Mouse (Mus musculus) midbrain, postnatal 0 days (tissue): ENCODE data around the gene Olfr1378. TPM values are rescaled to one million over a fixed set of nuclear protein-coding genes. Genes with fewer than 3 reads are reported as not detected.
A peak's percentile ranks its signal among the peaks of the same experiment; 100 is the strongest.

Experiments
- ATAC-seq: fragments of 200-750 bp; cut with Nextera tagmentation; 2 replicates; pipeline ENCODE4 v1.8.0; 2017; ENCODE audit warnings: moderate number of reproducible peaks, mild to moderate bottlenecking, moderate TSS enrichment, moderate library complexity; ENCODE audit not compliant: low FRiP score
- DNase-seq: peaks from one replicate; pipeline ENCODE4 v3.0.0-alpha.2; 2015; ENCODE audit warnings: low spot score
- H3K27ac ChIP-seq: fragments of 300-500 bp; sonication (generic); 2 replicates; pipeline ENCODE4 v1.5.1; 2014; ENCODE audit warnings: low read depth, mild to moderate bottlenecking, low read length, mixed read lengths
- H3K27me3 ChIP-seq: fragments of 300-500 bp; sonication (generic); 2 replicates; pipeline ENCODE4 v1.6.1; 2014; ENCODE audit warnings: low read length, control low read depth, mixed read lengths; ENCODE audit not compliant: insufficient read depth
- H3K36me3 ChIP-seq: fragments of 300-500 bp; sonication (generic); 2 replicates; pipeline ENCODE4 v1.6.1; 2014; ENCODE audit warnings: low read length, control low read depth, mixed read lengths; ENCODE audit not compliant: insufficient read depth
- H3K4me1 ChIP-seq: fragments of 300-500 bp; sonication (generic); 2 replicates; pipeline ENCODE4 v1.6.1; 2014; ENCODE audit warnings: mild to moderate bottlenecking, control low read depth, antibody characterized with exemption, low read length, mixed read lengths; ENCODE audit not compliant: insufficient read depth
- H3K4me2 ChIP-seq: fragments of 300-500 bp; sonication (generic); 2 replicates; pipeline ENCODE4 v1.6.1; 2014; ENCODE audit warnings: low read depth, mild to moderate bottlenecking, low read length, mixed read lengths; ENCODE audit not compliant: poor library complexity, severe bottlenecking
- H3K4me3 ChIP-seq: fragments of 300-500 bp; sonication (generic); 2 replicates; pipeline ENCODE4 v1.5.1; 2014; ENCODE audit warnings: low read depth, mild to moderate bottlenecking, low read length, moderate library complexity
- H3K9ac ChIP-seq: fragments of 300-500 bp; sonication (generic); replicated peaks from 2 replicates; pipeline ENCODE4 v1.6.1; 2014; ENCODE audit warnings: mild to moderate bottlenecking, low read length, moderate library complexity, mixed read lengths; ENCODE audit not compliant: poor library complexity, severe bottlenecking
- H3K9me3 ChIP-seq: fragments of 300-500 bp; sonication (generic); 2 replicates; pipeline ENCODE4 v1.6.1; 2016; ENCODE audit warnings: low read length, control low read depth
- CTCF ChIP-seq: IDR thresholded peaks from 2 replicates; pipeline ENCODE4 v1.5.1; 2016; ENCODE audit warnings: antibody characterized with exemption, mild to moderate bottlenecking
- WGBS: fragments of 180-500 bp; shearing (Covaris S2); extraction: QIAGEN DNeasy Blood & Tissue Kit; methylation state at CpG from one replicate; pipeline ENCODE4 v1.1.7; 2014; 5-methylcytosine and 5-hydroxymethylcytosine counted together
- polyA plus RNA-seq: library from polyadenylated mRNA; unstranded; fragments of >200 nt; fragmentation: Nextera tagmentation; extraction: Ambion mirVana; gene quantifications from 2 replicates; pipeline ENCODE4 v1.2.1, GENCODE M21; 2015
- total RNA-seq: library from RNA; depleted of rRNA; stranded (reverse); fragments of >200 nt; gene quantifications from 2 replicates; pipeline ENCODE4 v1.2.3, GENCODE M21; 2014

Olfr1378 gene
- total and polyA plus RNA-seq, 2 experiments from 2014 or later = 0.16 TPM; not detected in 1

DNA sequence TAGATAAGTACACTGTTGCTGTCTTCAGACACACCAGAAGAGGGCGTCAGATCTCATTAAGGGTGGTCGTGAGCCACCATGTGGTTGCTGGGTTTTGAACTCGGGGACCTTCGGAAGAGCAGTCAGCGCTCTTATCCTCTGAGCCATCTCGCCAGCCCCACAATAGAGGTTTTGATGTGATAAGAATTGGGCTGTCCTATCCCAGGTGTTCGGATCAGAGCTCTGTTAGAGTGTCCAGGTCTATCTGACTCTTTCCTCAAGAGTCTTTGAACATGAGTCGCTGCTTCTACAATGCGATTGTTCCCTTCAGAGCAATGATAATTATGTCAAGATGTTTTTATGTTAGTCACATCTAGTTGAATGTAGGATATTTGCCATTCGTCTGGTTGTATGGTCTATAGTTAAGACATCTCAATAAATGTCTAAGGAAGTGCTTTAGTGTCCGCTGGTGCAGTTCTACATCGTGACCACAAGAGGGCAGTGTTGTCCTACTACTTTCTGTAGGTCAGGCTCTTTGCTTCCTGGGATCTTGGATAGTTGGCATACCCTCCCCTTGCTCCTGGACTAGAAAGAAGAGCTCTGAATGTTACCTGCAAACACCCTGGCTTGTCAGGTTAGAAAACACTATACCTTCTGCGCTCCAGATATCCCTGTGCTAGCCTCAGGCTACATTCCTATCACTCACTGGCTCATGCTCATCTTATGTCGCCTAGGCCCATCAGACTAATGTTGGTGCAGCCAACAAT lies 26.5 kb upstream of the Olfr1378 start:
- no peak overlapping the region for H3K4me3 ChIP-seq
- no peaks in the 10 kb centered on the region for H3K9me3 ChIP-seq
- H3K4me2 ChIP-seq = no peak overlapping the region
- DNase-seq = peak; percentile 85
- H3K9ac ChIP-seq = no peak overlapping the region
- peak; percentile 34; the same call in 1 of the 2 replicates for ATAC-seq
- no peaks in the 10 kb centered on the region for H3K4me1 ChIP-seq
- TF ChIP-seq CTCF = peak; percentile 97
- 35% methylated on average over 14 of the region's 14 CpGs for WGBS
- no peaks in the 10 kb centered on the region for H3K27me3 ChIP-seq
- no peaks in the 10 kb centered on the region for H3K36me3 ChIP-seq
- H3K27ac ChIP-seq = no peak overlapping the region

DNA sequence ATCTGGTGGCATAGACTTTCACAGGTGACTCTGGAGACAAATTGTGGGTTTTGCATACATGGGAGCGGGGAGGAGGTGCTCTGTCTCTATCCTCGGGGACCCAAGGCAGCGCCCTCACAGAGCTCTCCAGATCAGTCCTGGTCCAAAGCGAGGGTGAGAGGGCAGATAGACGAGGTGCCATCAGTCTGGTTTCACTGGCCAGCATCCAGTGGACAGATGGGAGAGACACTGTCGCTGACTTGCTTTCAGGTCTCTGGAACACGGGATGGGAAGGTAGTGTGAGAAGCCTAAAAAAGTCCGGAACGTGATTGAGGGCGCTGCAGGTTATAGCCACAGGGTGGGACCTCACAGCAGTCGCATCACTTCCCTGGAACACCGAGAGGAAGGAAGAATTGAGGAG lies 23.9 kb upstream of the Olfr1378 start:
- no peaks in the 10 kb centered on the region for H3K27me3 ChIP-seq
- no peak overlapping the region for H3K27ac ChIP-seq
- ATAC-seq (no peak), DNase-seq (no peak)
- no peaks in the 10 kb centered on the region for H3K36me3 ChIP-seq
- no peaks in the 10 kb centered on the region for H3K9me3 ChIP-seq
- 73% methylated on average over 12 of the region's 12 CpGs for WGBS
- H3K4me1 ChIP-seq = no peaks in the 10 kb centered on the region
- no peak overlapping the region for H3K4me3 ChIP-seq
- H3K9ac ChIP-seq = no peak overlapping the region
- TF ChIP-seq CTCF = no peak
- no peak overlapping the region for H3K4me2 ChIP-seq

DNA sequence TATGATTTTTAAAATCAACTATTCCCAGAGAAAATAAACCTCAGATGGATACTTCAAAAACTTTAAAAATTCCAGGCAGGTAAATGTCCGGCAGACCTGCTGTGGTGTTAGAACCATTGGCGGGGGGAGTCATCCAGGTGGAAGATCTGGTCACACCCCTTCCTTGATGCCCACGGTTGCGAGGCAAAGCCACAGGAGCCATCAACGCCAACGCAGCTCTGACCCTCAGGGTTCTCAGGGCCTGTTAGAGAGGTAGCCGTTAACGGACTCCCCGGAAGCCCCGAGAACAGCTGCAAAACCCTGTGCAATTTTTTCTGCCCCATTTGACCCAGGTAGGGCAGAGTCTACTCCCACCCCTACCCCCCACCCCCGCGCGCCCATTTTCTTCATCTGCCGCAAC lies 22.8 kb upstream of the Olfr1378 start, which contains the start of gene 4933414I15Rik:
Gene 4933414I15Rik, minus strand, starts transcription at position 260 of the 400 bp plus-strand sequence.
- no peaks in the 10 kb centered on the region for H3K36me3 ChIP-seq
- no peak for DNase-seq
- no peak within 1 kb of the TSS for H3K27ac ChIP-seq
- no peaks in the 10 kb centered on the region for H3K27me3 ChIP-seq
- no peak for TF ChIP-seq CTCF
- no peak for ATAC-seq
- no peak within 1 kb of the TSS for H3K4me2 ChIP-seq
- H3K4me3 ChIP-seq = no peak within 1 kb of the TSS
- no peaks in the 10 kb centered on the region for H3K9me3 ChIP-seq
- 84% methylated on average over 14 of the region's 14 CpGs for WGBS
- H3K4me1 ChIP-seq = no peaks in the 10 kb centered on the region
- no peak within 1 kb of the TSS for H3K9ac ChIP-seq

DNA sequence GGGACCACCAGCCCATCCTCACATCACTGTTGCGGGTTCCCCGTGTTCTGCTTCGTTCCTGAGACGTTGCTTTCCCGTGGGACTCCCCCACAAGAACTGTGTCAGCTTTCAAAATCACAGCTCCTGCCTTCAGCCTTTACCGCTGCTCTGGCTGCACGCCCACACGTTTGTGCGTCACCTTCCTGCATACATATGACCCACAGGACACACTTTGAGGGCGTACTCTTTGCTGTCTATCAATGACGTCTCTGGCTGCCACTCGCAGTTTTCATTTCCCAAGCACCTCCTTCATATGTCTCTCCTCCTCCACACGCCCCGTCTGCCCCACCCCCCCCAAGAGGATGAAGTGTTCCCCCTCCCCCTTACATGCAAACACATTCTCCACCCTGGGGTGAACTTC lies 14.0 kb upstream of the Olfr1378 start:
- DNase-seq = no peak
- WGBS = 75% methylated on average over 14 of the region's 14 CpGs

DNA sequence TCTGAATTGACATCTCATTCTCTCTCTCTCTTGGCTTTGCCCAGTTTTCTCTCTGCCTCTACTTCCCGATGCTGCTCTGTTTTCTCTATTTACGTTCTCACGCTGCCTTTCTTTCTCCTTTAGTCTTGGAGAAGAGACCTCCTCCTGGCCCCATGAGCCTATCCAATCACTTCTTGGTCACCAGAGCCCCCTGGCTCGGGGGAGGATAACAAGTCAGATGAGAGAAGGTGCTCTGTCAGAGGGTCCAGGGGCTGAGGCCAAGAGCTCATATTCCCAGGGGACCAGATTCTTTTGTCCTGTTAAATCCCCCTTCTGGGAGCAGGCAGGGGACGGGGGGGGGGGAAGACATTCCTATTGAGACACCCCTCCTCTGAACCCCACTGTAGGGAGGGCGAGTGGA lies 12.7 kb upstream of the Olfr1378 start, which contains the start of gene Prop1:
Gene Prop1, minus strand, starts transcription at position 101 of the 400 bp plus-strand sequence.
- DNase-seq (no peak), ATAC-seq (no peak)
- H3K9me3 ChIP-seq = no peaks in the 10 kb centered on the region
- no peak within 1 kb of the TSS for H3K27ac ChIP-seq
- no peak within 1 kb of the TSS for H3K4me3 ChIP-seq
- no peak within 1 kb of the TSS for H3K4me2 ChIP-seq
- no peaks in the 10 kb centered on the region for H3K4me1 ChIP-seq
- no peak within 1 kb of the TSS for H3K9ac ChIP-seq
- no peaks in the 10 kb centered on the region for H3K27me3 ChIP-seq
- H3K36me3 ChIP-seq = no peaks in the 10 kb centered on the region
- 74% methylated on average over 6 of the region's 6 CpGs for WGBS
- no peak for TF ChIP-seq CTCF

More for the DNA sequence above, 14.0 kb upstream of the Olfr1378 start:
- Histone ChIP-seq H3K4me2 (no peak overlapping the region), H3K4me1 (no peaks in the 10 kb centered on the region), H3K9me3 (no peaks in the 10 kb centered on the region), H3K9ac (no peak overlapping the region), H3K4me3 (no peak overlapping the region), H3K36me3 (no peaks in the 10 kb centered on the region), H3K27me3 (no peaks in the 10 kb centered on the region), H3K27ac (no peak overlapping the region)
- no peak for ATAC-seq
- no peak for TF ChIP-seq CTCF

DNA sequence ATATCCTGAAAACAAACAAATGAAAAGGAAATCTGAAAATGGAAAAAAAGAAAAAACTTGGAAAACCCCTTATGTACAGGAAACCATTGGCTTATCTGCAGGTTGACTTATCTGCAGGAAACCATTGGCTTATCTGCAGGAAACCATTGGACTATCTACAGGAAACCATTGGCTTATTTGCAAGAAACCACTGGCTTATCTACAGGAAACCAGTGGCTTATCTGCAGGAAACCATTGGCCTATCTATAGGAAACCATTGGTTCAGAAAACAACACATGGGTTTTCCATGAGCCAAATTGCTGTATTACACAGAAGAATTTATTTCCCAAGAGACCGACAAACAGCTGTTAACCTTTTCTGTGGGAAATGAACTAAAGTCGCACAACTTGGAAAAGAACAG lies 1.4 kb upstream of the Olfr1378 start:
- Histone ChIP-seq H3K9ac (no peak overlapping the region), H3K4me1 (no peaks in the 10 kb centered on the region), H3K4me2 (no peak overlapping the region), H3K4me3 (no peak overlapping the region), H3K27ac (no peak overlapping the region), H3K9me3 (no peaks in the 10 kb centered on the region), H3K27me3 (no peaks in the 10 kb centered on the region), H3K36me3 (no peaks in the 10 kb centered on the region)
- 74% methylated on average over 2 of the region's 2 CpGs for WGBS
- no peak for TF ChIP-seq CTCF
- ATAC-seq = no peak
- DNase-seq = no peak
